Mouse (Mus musculus) heart, embryonic 13.5 days (tissue): ENCODE data around the gene Chd1l. TPM values are rescaled to one million over a fixed set of nuclear protein-coding genes. Genes with fewer than 3 reads are reported as not detected.
A peak's percentile ranks its signal among the peaks of the same experiment; 100 is the strongest.

Experiments used
- ATAC-seq: fragments of 200-750 bp; cut with Nextera tagmentation; 2 replicates; pipeline ENCODE4 v1.8.0; 2017; ENCODE audit warnings: moderate TSS enrichment; ENCODE audit not compliant: insufficient number of reproducible peaks, low FRiP score, low TSS enrichment; ENCODE audit errors: extremely low read depth
- H3K27ac ChIP-seq: fragments of 300-500 bp; sonication (generic); replicated peaks from 2 replicates; pipeline ENCODE4 v1.5.1; 2015; ENCODE audit warnings: moderate library complexity, mild to moderate bottlenecking, inconsistent platforms
- H3K27me3 ChIP-seq: fragments of 300-500 bp; sonication (generic); replicated peaks from 2 replicates; pipeline ENCODE4 v1.6.1; 2015; ENCODE audit warnings: mild to moderate bottlenecking, inconsistent platforms
- H3K36me3 ChIP-seq: fragments of 300-500 bp; sonication (generic); 2 replicates; pipeline ENCODE4 v1.6.1; 2015; ENCODE audit warnings: mild to moderate bottlenecking, inconsistent platforms
- H3K4me1 ChIP-seq: fragments of 300-500 bp; sonication (generic); 2 replicates; pipeline ENCODE4 v1.6.1; 2015; ENCODE audit warnings: inconsistent platforms
- H3K4me2 ChIP-seq: fragments of 300-500 bp; sonication (generic); 2 replicates; pipeline ENCODE4 v1.6.1; 2015; ENCODE audit warnings: inconsistent platforms, mild to moderate bottlenecking, moderate library complexity
- H3K4me3 ChIP-seq: fragments of 300-500 bp; sonication (generic); 2 replicates; pipeline ENCODE4 v1.5.1; 2015; ENCODE audit warnings: moderate library complexity, mild to moderate bottlenecking, inconsistent platforms
- H3K9ac ChIP-seq: fragments of 300-500 bp; sonication (generic); 2 replicates; pipeline ENCODE4 v1.6.1; 2015; ENCODE audit warnings: inconsistent platforms, mild to moderate bottlenecking, moderate library complexity
- H3K9me3 ChIP-seq: fragments of 300-500 bp; sonication (generic); 2 replicates; pipeline ENCODE4 v1.6.1; 2016; ENCODE audit warnings: inconsistent platforms
- WGBS: fragments of 180-500 bp; shearing (Covaris S2); methylation state at CpG from one replicate; pipeline ENCODE4 v1.1.7; 2015; ENCODE audit warnings: mixed read lengths; 5-methylcytosine and 5-hydroxymethylcytosine counted together
- polyA plus RNA-seq: library from polyadenylated mRNA; unstranded; fragments of >200 nt; fragmentation: Nextera tagmentation; extraction: Ambion mirVana; gene quantifications from 2 replicates; pipeline ENCODE4 v1.2.1, GENCODE M21; 2015

Gene Chd1l
- polyA plus RNA-seq, 1 experiment from 2014 or later, result 15.1 TPM

DNA sequence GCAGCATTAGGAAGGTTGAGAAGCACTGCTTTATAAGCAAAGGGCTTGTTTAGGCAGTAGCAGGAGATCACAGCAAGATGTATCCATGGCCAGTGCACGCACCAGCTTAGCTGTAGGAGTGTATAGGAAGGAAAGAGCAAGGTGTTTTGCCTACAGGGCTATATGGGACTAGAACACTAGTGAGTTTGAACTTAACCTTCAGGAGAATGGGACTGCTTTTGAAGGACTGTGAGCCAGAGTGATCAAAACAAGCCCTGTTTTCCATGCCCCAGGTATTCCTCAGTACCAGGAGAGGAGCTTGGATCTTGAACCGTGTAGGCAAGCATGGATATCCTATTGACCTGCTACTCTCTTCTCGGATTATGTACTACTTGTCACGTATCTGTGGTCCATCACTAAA lies 31.4 kb upstream of the Chd1l start:
- Histone ChIP-seq H3K4me1 (peaks cover 5% of the 10 kb centered on the region; the same call in 1 of the 2 replicates), H3K36me3 (no peaks in the 10 kb centered on the region), H3K27ac (no peak overlapping the region), H3K4me2 (no peak overlapping the region), H3K9ac (no peak overlapping the region), H3K4me3 (no peak overlapping the region), H3K27me3 (no peaks in the 10 kb centered on the region), H3K9me3 (no peaks in the 10 kb centered on the region)
- ATAC-seq, result no peak
- WGBS, result 84% methylated on average over 4 of the region's 4 CpGs

DNA sequence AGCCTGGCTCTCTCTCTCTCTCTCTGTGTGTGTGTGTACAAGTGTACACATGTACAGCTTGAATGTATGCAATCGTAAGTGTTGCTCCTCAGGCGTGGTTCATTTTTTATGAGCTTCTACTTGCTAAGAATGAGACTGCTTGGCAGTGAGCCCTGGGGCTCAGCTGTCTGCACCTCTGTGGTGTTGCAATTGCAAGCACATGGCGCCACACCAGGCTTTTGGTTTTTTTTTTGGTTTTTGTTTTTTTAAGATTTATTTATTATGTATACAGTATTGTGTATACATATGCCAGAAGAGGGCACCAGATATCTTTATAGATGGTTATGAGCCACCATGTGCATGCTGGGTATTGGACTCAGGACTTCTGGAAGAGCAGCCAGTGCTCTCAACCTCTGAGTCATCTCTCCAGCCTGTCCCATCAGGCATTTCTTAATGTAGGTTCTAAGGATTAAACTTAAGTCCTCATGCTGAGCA lies 24.3 kb upstream of the Chd1l start:
- no peak overlapping the region for H3K9ac ChIP-seq
- H3K4me1 ChIP-seq, result peaks cover 10% of the 10 kb centered on the region; the same call in 1 of the 2 replicates
- no peak overlapping the region for H3K4me2 ChIP-seq
- ATAC-seq, result no peak; the same call in 1 of the 2 replicates
- 0 out of 2 replicates have a peak overlapping the region, but pooled peaks have one; percentile 2 for H3K27ac ChIP-seq
- H3K4me3 ChIP-seq, result no peak overlapping the region
- no peaks in the 10 kb centered on the region for H3K36me3 ChIP-seq
- no peaks in the 10 kb centered on the region for H3K27me3 ChIP-seq
- WGBS, result 41% methylated on average over 3 of the region's 3 CpGs
- no peaks in the 10 kb centered on the region for H3K9me3 ChIP-seq

DNA sequence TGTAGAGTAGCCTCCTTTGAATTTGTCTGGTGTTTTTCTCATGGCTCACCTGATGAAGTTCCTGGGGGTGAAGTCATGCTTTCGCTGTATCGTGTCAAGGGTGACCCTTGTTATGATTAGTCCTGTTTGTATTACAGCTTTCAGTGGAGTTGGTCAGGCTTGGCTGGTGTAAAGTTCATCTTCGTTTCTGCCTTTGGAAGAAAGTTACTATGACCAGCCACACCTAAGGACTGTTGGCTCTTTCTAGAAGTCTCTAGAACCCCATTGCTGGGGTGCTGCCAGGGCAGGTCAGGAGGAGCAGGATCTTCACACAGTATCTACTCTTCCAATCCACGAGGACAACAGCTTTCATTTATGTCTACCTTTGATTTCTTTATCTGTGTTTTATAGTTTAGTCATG lies 23.5 kb upstream of the Chd1l start:
- Histone ChIP-seq H3K27ac (no peak overlapping the region), H3K4me2 (no peak overlapping the region), H3K4me1 (peaks cover 16% of the 10 kb centered on the region), H3K9me3 (no peaks in the 10 kb centered on the region), H3K9ac (no peak overlapping the region), H3K36me3 (no peaks in the 10 kb centered on the region), H3K4me3 (no peak overlapping the region), H3K27me3 (no peaks in the 10 kb centered on the region)
- no peak for ATAC-seq
- WGBS, result 70% methylated on average over 4 of the region's 4 CpGs

DNA sequence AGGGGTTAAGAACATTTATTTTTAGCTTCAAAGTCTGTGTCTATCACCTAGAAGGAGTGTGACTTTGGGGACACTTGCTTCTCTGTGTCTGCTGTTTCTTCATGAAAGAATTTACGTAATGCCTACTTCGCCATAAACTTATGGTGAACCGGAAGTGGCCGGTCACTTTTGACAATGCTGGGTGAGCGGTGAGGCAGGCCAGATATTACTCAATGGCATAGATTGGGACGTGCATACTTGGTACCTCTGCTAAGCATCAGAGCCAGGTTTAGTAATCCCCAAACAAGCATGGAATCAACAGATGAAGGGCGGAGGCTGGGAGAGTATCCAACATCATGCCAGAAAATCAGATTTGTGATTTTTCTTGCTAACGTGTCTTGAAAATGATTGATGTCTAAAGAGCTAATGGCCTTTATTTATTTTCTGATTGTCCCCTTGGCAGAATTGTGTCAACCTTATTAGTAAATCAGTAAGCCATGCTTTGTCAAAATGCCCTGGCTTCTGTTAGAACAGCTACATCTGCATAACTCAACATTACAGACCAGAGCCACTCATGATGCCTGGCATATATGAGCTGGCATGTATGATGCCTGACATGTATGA lies 21.4 kb upstream of the Chd1l start:
- Histone ChIP-seq H3K9ac (no peak overlapping the region), H3K4me3 (no peak overlapping the region), H3K9me3 (no peaks in the 10 kb centered on the region), H3K4me1 (peaks cover 21% of the 10 kb centered on the region), H3K27ac (no peak overlapping the region), H3K4me2 (no peak overlapping the region), H3K36me3 (no peaks in the 10 kb centered on the region), H3K27me3 (no peaks in the 10 kb centered on the region)
- no peak for ATAC-seq
- WGBS, result 63% methylated on average over 8 of the region's 8 CpGs

DNA sequence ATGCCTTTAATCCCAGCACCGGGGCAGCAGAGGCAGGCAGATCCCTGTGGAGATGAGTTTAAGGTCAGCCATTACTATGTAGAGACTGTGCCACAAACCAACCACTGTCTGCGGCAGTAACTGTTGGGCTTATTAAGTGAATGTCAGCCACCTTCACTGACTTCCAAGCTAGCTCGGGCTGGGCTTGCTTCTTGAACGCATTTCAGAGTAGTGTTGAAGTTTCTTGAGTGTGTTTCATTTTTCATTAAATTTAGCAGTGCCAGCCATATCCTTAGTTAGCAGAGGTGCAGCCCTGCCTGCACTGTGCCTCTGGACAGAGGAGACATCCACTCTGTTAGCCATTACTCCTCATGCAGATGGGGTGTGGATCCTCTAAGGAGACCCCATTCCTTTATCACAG lies 20.7 kb upstream of the Chd1l start:
- ATAC-seq, result no peak
- WGBS, result 85% methylated on average over 4 of the region's 4 CpGs

DNA sequence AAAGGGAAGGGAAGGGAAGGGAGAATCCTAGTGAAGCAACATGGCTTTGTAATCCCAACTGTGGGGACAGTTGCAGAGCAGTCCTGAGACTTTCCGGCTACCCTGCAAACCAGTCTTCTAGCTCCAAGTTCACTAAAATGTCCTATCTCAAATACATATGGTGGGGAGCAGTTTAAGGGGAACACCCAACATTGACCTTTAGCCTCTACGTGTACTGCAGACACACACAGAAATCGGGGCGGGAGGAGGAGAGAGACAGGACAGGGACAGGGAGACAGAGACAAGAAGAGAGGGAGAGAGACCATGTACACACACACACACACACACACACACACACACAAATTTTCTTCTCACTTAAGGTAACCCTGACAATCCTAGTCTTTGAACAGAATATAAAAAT lies 19.9 kb upstream of the Chd1l start:
- ATAC-seq, result no peak
- Histone ChIP-seq H3K9me3 (no peaks in the 10 kb centered on the region), H3K36me3 (no peaks in the 10 kb centered on the region), H3K27ac (no peak overlapping the region), H3K4me3 (no peak overlapping the region), H3K9ac (no peak overlapping the region), H3K4me1 (peaks cover 21% of the 10 kb centered on the region), H3K4me2 (no peak overlapping the region), H3K27me3 (no peaks in the 10 kb centered on the region)
- 67% methylated on average over 4 of the region's 4 CpGs for WGBS

More for the DNA sequence above, 20.7 kb upstream of the Chd1l start:
- Histone ChIP-seq H3K9ac (no peak overlapping the region), H3K4me3 (no peak overlapping the region), H3K27me3 (no peaks in the 10 kb centered on the region), H3K9me3 (no peaks in the 10 kb centered on the region), H3K27ac (no peak overlapping the region), H3K36me3 (no peaks in the 10 kb centered on the region), H3K4me1 (peaks cover 21% of the 10 kb centered on the region), H3K4me2 (no peak overlapping the region)

DNA sequence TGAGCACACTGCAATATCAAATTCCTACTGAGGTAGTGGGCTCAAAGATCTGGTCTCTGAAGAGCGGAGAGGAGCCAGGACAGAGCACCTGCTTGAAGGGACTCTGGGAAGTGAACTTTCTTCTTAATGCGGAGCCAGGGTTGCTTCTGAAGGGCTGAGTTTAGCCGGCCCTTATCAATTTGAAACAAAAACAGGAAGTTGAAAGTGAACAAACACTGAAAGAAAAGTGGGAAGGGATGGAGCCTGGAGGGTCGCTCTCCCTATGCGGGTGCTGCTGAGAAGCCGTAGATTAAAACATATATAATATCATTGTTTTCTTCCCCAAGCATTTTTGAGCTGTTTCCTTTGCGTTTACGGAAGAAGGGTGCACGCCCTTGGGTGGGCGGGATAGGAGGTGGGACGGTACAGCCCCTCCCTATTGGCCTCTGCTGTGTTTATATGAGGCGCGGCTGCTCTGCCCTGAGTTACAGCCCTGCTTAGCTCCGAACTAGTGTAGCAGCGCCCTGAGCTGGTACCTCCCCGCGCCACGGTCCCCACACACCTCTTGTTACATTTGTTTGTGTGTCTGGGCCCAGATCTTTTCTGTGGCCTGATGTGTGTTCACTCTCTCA lies 18.5 kb upstream of the Chd1l start, which contains the start of gene Fmo5:
Fmo5 (plus strand) TSS at position 414 of the 611 bp plus-strand sequence.
- Histone ChIP-seq H3K27ac (peak within 1 kb of the TSS; percentile 13; the same call in 1 of the 2 replicates), H3K4me2 (peak within 1 kb of the TSS; percentile 78), H3K36me3 (no peaks in the 10 kb centered on the region), H3K4me3 (peak within 1 kb of the TSS; percentile 59), H3K4me1 (peaks cover 10% of the 10 kb centered on the region), H3K27me3 (no peaks in the 10 kb centered on the region), H3K9me3 (no peaks in the 10 kb centered on the region), H3K9ac (peak within 1 kb of the TSS; percentile 76)
- peak; percentile 83; the same call in 1 of the 2 replicates for ATAC-seq
- 1% methylated on average over 18 of the region's 18 CpGs for WGBS

DNA sequence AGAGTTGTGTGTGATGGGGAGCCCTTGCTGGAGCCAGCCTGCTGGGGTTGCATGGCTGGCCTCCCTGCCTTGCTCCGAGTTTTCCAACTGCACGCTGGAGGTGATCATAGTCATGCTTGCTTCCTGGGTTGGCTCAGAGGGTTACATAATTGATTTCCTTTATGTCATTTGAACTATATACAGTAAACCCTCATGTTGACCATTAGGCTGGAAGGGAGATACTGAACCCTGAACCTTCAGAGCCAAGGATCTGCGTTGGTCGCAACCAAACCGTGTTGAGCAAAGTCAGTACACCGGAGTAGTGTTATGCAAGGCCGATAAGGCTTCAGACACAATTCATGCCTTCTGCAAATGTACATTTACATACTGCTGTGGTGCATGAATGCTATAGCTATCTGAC lies 17.9 kb upstream of the Chd1l start:
- H3K27me3 ChIP-seq, result no peaks in the 10 kb centered on the region
- H3K4me1 ChIP-seq, result peaks cover 10% of the 10 kb centered on the region
- H3K9ac ChIP-seq, result peak overlapping the region; percentile 76; the same call in 1 of the 2 replicates
- H3K36me3 ChIP-seq, result no peaks in the 10 kb centered on the region
- H3K4me2 ChIP-seq, result peak overlapping the region; percentile 78
- peak overlapping the region; percentile 13; the same call in 1 of the 2 replicates for H3K27ac ChIP-seq
- peak overlapping the region; percentile 59 for H3K4me3 ChIP-seq
- WGBS, result 70% methylated on average over 7 of the region's 7 CpGs
- no peak for ATAC-seq
- no peaks in the 10 kb centered on the region for H3K9me3 ChIP-seq

DNA sequence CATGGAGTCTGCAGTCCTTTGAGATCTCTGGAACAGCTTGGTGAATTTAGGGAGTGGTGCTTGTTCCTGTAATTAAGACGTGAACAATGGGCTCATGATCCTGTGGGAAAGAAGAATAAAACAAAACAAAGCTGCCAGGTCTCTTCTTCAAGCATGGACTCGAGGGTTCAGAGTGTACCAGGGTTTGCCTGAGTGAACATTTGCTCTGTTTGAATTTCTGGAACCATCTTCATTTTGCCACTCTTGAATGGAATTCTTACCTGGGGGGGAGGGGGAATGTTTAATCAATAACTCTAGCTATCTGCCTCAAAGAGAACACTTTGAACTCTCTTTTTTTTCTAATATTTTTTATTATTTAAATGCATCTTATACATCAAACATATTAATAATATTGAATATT lies 14.6 kb upstream of the Chd1l start:
- Histone ChIP-seq H3K27ac (no peak overlapping the region), H3K36me3 (no peaks in the 10 kb centered on the region), H3K4me2 (no peak overlapping the region), H3K4me1 (peaks cover 10% of the 10 kb centered on the region), H3K9ac (no peak overlapping the region), H3K4me3 (no peak overlapping the region), H3K9me3 (no peaks in the 10 kb centered on the region), H3K27me3 (no peaks in the 10 kb centered on the region)
- no peak for ATAC-seq
- 47% methylated on average over 2 of the region's 2 CpGs for WGBS

DNA sequence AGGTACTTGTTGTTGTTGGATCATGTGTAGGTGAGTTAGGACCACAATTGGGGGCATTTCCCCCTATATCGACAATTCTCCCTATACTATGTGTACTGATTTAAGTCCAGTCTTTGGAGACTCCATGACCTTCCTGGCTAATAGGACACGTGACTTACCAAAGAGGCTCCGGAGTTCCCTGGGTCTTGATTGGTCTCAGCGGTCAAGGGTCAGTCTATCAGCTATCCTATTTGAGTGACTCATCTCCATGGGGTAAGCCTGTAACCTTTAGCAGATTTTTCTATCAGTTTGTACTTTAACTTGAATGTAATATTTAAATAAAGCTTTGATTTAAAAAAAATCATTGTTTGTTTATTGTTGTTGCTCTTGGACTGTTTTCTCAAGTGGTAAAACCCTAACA lies 10.7 kb upstream of the Chd1l start:
- no peak overlapping the region for H3K4me3 ChIP-seq
- H3K9ac ChIP-seq, result no peak overlapping the region
- peaks cover 7% of the 10 kb centered on the region; the same call in 1 of the 2 replicates for H3K4me1 ChIP-seq
- H3K27ac ChIP-seq, result no peak overlapping the region
- H3K27me3 ChIP-seq, result no peaks in the 10 kb centered on the region
- ATAC-seq, result no peak
- H3K9me3 ChIP-seq, result no peaks in the 10 kb centered on the region
- no peaks in the 10 kb centered on the region for H3K36me3 ChIP-seq
- H3K4me2 ChIP-seq, result no peak overlapping the region
- 82% methylated on average over 4 of the region's 4 CpGs for WGBS

DNA sequence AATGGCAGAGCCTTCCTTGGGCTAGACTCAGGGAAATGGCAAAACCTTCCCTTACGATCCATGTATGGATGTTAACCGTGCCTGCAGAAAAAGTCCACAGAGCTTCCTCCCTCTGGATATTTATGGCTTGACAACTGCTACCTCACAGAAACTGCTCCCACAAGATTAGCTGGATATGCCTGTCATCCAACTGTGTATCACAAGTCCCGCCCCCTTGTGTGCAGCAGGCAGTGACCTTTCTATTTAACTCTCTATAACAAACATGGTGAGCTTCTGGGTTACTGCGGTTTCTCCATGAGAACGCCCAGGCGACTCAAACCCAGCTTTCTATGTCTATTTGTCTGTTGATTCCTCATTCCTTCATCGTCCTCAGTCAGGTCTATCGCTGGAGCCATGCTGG lies 7.9 kb upstream of the Chd1l start:
- Histone ChIP-seq H3K27ac (no peak overlapping the region), H3K4me1 (peaks cover 7% of the 10 kb centered on the region; the same call in 1 of the 2 replicates), H3K9ac (no peak overlapping the region), H3K36me3 (no peaks in the 10 kb centered on the region), H3K9me3 (no peaks in the 10 kb centered on the region), H3K27me3 (no peaks in the 10 kb centered on the region), H3K4me3 (no peak overlapping the region), H3K4me2 (no peak overlapping the region)
- 71% methylated on average over 8 of the region's 8 CpGs for WGBS
- ATAC-seq, result no peak
